ENCODE assay signal across 18 mouse cellular contexts in the genomic region with DNA sequence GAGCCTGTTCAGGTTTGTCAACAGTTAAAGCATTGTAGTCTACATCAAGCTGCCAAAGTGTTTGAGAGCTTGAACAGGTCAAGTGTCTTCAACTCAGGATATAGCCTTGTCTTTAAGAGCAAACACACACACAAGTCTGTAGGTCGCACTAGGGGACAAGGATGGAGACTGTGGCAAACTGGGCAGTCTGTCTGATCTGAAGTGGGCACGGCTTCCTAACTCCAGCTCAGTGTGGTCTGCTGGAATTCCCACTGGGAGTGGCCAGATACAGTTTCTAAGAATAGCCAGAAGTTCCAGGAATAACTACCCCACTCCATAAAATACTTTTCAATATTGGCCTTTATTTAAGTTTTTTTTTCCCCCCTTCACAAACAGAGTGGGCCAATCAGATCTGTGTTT. TPM values are rescaled to one million over a fixed set of nuclear protein-coding genes. Genes with fewer than 3 reads are reported as not detected.
DNase-seq lines count a peak whose midpoint lies in the region; ATAC-seq lines count a peak whose summit lies in the region.
"Had no signal": no experiment of that assay in that cellular context is flagged by ENCODE, and none has a peak within 500 bp of the region (broad histone marks: within the 10 kb centered on the region; RNA-seq: fewer than 3 reads in every experiment).

No protein-coding gene starts in this region.

- no peak for DNase-seq in heart, postnatal 25 days (ENCODE audit: low spot score)
- peak; percentile 40 for DNase-seq in 3T3-L1 (ENCODE audit: low read depth, low spot score)
- DNase-seq in embryonic facial prominence, embryonic 14.5 days (ENCODE audit: low spot score), result no peak
- DNase-seq: adrenal gland, postnatal 10 days; cerebellum, adult 2 months; kidney, postnatal 25 days; lung, adult 18-20 months; thymus, postnatal 25 days had no signal

- H3K27me3 ChIP-seq in heart, embryonic 13.5 days (replicated peaks), result no peaks in the 10 kb centered on the region
- no peaks in the 10 kb centered on the region for H3K27me3 ChIP-seq in embryonic facial prominence, embryonic 14.5 days (replicated peaks; ENCODE audit: control insufficient read depth, insufficient read depth, low read length)
- H3K27me3 ChIP-seq in limb, embryonic 12.5 days, result no peaks in the 10 kb centered on the region
- H3K27me3 ChIP-seq in forebrain, embryonic 12.5 days, result no peaks in the 10 kb centered on the region; the same call in 1 of the 2 replicates
- H3K27me3 ChIP-seq: embryonic facial prominence, embryonic 15.5 days had no signal

- H3K4me2 ChIP-seq in heart, embryonic 13.5 days, result peak overlapping the region; percentile 22
- no peak overlapping the region for H3K4me2 ChIP-seq in embryonic facial prominence, embryonic 14.5 days (ENCODE audit: low read depth, low read length)
- no peak overlapping the region for H3K4me2 ChIP-seq in limb, embryonic 12.5 days
- no peak overlapping the region for H3K4me2 ChIP-seq in forebrain, embryonic 12.5 days
- H3K4me2 ChIP-seq: embryonic facial prominence, embryonic 15.5 days had no signal

- no peaks in the 10 kb centered on the region for H3K36me3 ChIP-seq in heart, embryonic 13.5 days
- no peaks in the 10 kb centered on the region for H3K36me3 ChIP-seq in embryonic facial prominence, embryonic 14.5 days (ENCODE audit: control insufficient read depth, insufficient read depth, low read length)
- peaks cover 19% of the 10 kb centered on the region for H3K36me3 ChIP-seq in limb, embryonic 12.5 days
- no peaks in the 10 kb centered on the region for H3K36me3 ChIP-seq in forebrain, embryonic 12.5 days (replicated peaks)

- 0 out of 2 replicates have a peak overlapping the region, but pooled peaks have one; percentile 42 for H3K9ac ChIP-seq in heart, embryonic 13.5 days
- no peak overlapping the region for H3K9ac ChIP-seq in embryonic facial prominence, embryonic 14.5 days (ENCODE audit: low read depth, low read length)
- H3K9ac ChIP-seq in limb, embryonic 12.5 days (replicated peaks), result no peak overlapping the region
- H3K9ac ChIP-seq in forebrain, embryonic 12.5 days, result no peak overlapping the region
- H3K9ac ChIP-seq: embryonic facial prominence, embryonic 15.5 days had no signal

- no peak for ATAC-seq in heart, embryonic 13.5 days (ENCODE audit: extremely low read depth, insufficient number of reproducible peaks, low FRiP score, low TSS enrichment)
- no peak for ATAC-seq in embryonic facial prominence, embryonic 14.5 days (ENCODE audit: low read depth)
- no peak for ATAC-seq in limb, embryonic 12.5 days (ENCODE audit: insufficient number of reproducible peaks, insufficient read depth, low FRiP score, low TSS enrichment, low read depth)
- ATAC-seq in megakaryocyte, adult 5-6 weeks (ENCODE audit: poor library complexity, severe bottlenecking), result no peak
- no peak for ATAC-seq in monocyte, adult 5-6 weeks (replicated peaks; ENCODE audit: insufficient number of reproducible peaks, low FRiP score, low TSS enrichment, poor library complexity, severe bottlenecking)
- no peak for ATAC-seq in forebrain, embryonic 12.5 days (ENCODE audit: low FRiP score)
- ATAC-seq: midbrain, embryonic 16.5 days had no signal

- peaks cover 62% of the 10 kb centered on the region for H3K4me1 ChIP-seq in heart, embryonic 13.5 days
- peaks cover 51% of the 10 kb centered on the region for H3K4me1 ChIP-seq in embryonic facial prominence, embryonic 14.5 days (ENCODE audit: control insufficient read depth, insufficient read depth, low read length)
- peaks cover 60% of the 10 kb centered on the region for H3K4me1 ChIP-seq in limb, embryonic 12.5 days (replicated peaks)
- H3K4me1 ChIP-seq in forebrain, embryonic 12.5 days, result peaks cover 17% of the 10 kb centered on the region

- no peak overlapping the region for H3K4me3 ChIP-seq in heart, embryonic 13.5 days
- no peak overlapping the region for H3K4me3 ChIP-seq in embryonic facial prominence, embryonic 14.5 days (ENCODE audit: low read depth, low read length)
- H3K4me3 ChIP-seq in limb, embryonic 12.5 days (replicated peaks), result no peak overlapping the region
- H3K4me3 ChIP-seq in forebrain, embryonic 12.5 days (replicated peaks), result no peak overlapping the region
- H3K4me3 ChIP-seq: embryonic facial prominence, embryonic 15.5 days had no signal

- peak overlapping the region; percentile 87 for H3K27ac ChIP-seq in heart, embryonic 13.5 days (replicated peaks)
- H3K27ac ChIP-seq in embryonic facial prominence, embryonic 14.5 days (replicated peaks; ENCODE audit: low read depth, low read length), result peak overlapping the region; percentile 1; the same call in 1 of the 2 replicates
- H3K27ac ChIP-seq in limb, embryonic 12.5 days, result peak overlapping the region; percentile 89
- H3K27ac ChIP-seq in forebrain, embryonic 12.5 days, result no peak overlapping the region
- H3K27ac ChIP-seq: embryonic facial prominence, embryonic 15.5 days had no signal

- H3K9me3 ChIP-seq in heart, embryonic 13.5 days, result no peaks in the 10 kb centered on the region
- H3K9me3 ChIP-seq in embryonic facial prominence, embryonic 14.5 days (ENCODE audit: control insufficient read depth, low read length), result no peaks in the 10 kb centered on the region
- no peaks in the 10 kb centered on the region for H3K9me3 ChIP-seq in limb, embryonic 12.5 days
- H3K9me3 ChIP-seq in forebrain, embryonic 12.5 days, result no peaks in the 10 kb centered on the region
- H3K9me3 ChIP-seq: embryonic facial prominence, embryonic 15.5 days had no signal

- intact Hi-C loops in heart, postnatal 25 days (cut with DNase I), result loop anchor here (5.0 kb wide), 1 partner anchor 34 kb away; no protein-coding TSS in a partner anchor

- 36% methylated on average over 2 of the region's 2 CpGs for WGBS in heart, embryonic 13.5 days
- WGBS in embryonic facial prominence, embryonic 14.5 days, result 71% methylated on average over 2 of the region's 2 CpGs
- 66% methylated on average over 2 of the region's 2 CpGs for WGBS in limb, embryonic 12.5 days
- 84% methylated on average over 2 of the region's 2 CpGs for WGBS in forebrain, embryonic 12.5 days

RNA-seq across cellular contexts. Expression of a gene that starts 37.8 kb away (rescaled TPM):
- polyA plus RNA-seq in heart, embryonic 13.5 days (2015; fragmentation: Nextera tagmentation; extraction: Ambion mirVana), result 1.3 and 1.5 TPM in 2 replicates
- 1 to 10 TPM; 3.6 to 5.7 TPM for total RNA-seq in heart, postnatal 25 days (2021)
- polyA plus RNA-seq in embryonic facial prominence, embryonic 14.5 days (2014; fragmentation: Nextera tagmentation; extraction: Ambion mirVana), result 4.9 and 5.7 TPM in 2 replicates
- polyA plus RNA-seq in limb, embryonic 12.5 days (2016; fragmentation: Nextera tagmentation; extraction: Ambion mirVana), result 13.5 and 15.5 TPM in 2 replicates
- not detected in 2 replicates for total RNA-seq in megakaryocyte, adult 5-6 weeks (2015)
- 0.11 TPM in 1 of 2 replicates, not detected in the other for total RNA-seq in megakaryocyte, adult 5-6 weeks (2017)
- 0.29 to 1.1 TPM (median 0.49 TPM) in 3 replicates for total RNA-seq in monocyte, adult 5-6 weeks (2017)
- polyA plus RNA-seq in forebrain, embryonic 12.5 days (2016; fragmentation: Nextera tagmentation; extraction: Ambion mirVana), result 5.1 and 5.4 TPM in 2 replicates
- total RNA-seq: common myeloid progenitor, adult 5-6 weeks; hematopoietic stem cell, adult 5-6 weeks; megakaryocyte progenitor cell, adult 5-6 weeks had no signal

RNA-seq across cellular contexts. Expression of a gene that starts 38.2 kb away (rescaled TPM):
- polyA plus RNA-seq in heart, embryonic 13.5 days (2015; fragmentation: Nextera tagmentation; extraction: Ambion mirVana), result 13.2 and 13.3 TPM in 2 replicates
- 10 to 100 TPM; 29.0 to 34.1 TPM for total RNA-seq in heart, postnatal 25 days (2021)
- polyA plus RNA-seq in embryonic facial prominence, embryonic 14.5 days (2014; fragmentation: Nextera tagmentation; extraction: Ambion mirVana), result 14.4 and 15.3 TPM in 2 replicates
- 26.6 and 27.4 TPM in 2 replicates for polyA plus RNA-seq in limb, embryonic 12.5 days (2016; fragmentation: Nextera tagmentation; extraction: Ambion mirVana)
- 40.5 and 46.9 TPM in 2 replicates for total RNA-seq in megakaryocyte, adult 5-6 weeks (2015)
- 58.8 and 60.6 TPM in 2 replicates for total RNA-seq in megakaryocyte, adult 5-6 weeks (2017)
- total RNA-seq in monocyte, adult 5-6 weeks (2017), result 243 to 292 TPM (median 261 TPM) in 3 replicates
- polyA plus RNA-seq in forebrain, embryonic 12.5 days (2016; fragmentation: Nextera tagmentation; extraction: Ambion mirVana), result 1.8 and 2.4 TPM in 2 replicates
